Mouse (Mus musculus): ENCODE results near the gene Rhbdf2.

- TF ChIP-seq TAL1 (IDR thresholded peaks at IDR 0.05; ENCODE audit: low read length) = no peak; the same call in 2 of the 3 replicates
- no peak for TF ChIP-seq GATA1 (IDR thresholded peaks at IDR 0.05; ENCODE audit: low read length)
Measured at GRCm38 (mm10) chr11:116589020-116589531, 37.7 kb downstream of the Rhbdf2 start.
